Mouse (Mus musculus): ENCODE results near the gene Dennd6a.
"Not testable (repeated sequence)": the region's sequence is repeated elsewhere in the genome, so short reads cannot be mapped to it uniquely, and the experiment has no call there.

GRCm38 (mm10) chr14:26671870-26672615, 98.4 kb downstream of the Dennd6a start:
- TF ChIP-seq POLR2A (IDR thresholded peaks at IDR 0.05; ENCODE audit: borderline replicate concordance, extremely low read depth, low read depth, low read length); CTCF (IDR thresholded peaks at IDR 0.05; ENCODE audit: insufficient read depth, low read length): not testable (repeated sequence)
